Mouse (Mus musculus) monocyte, adult 5-6 weeks (primary cell): ENCODE measurements around the gene Dlx1. TPM values are rescaled to one million over a fixed set of nuclear protein-coding genes. Genes with fewer than 3 reads are reported as not detected.
A peak's percentile ranks its signal among the peaks of the same experiment; 100 is the strongest.

ENCODE experiments used
- ATAC-seq: fragments of 153-309, 156-312 bp; replicated peaks from 2 replicates; pipeline ENCODE4 v1.8.0; 2017; ENCODE audit warnings: mild to moderate bottlenecking; ENCODE audit not compliant: low TSS enrichment, insufficient number of reproducible peaks, severe bottlenecking, poor library complexity, low FRiP score
- total RNA-seq: library from RNA; stranded (forward); fragments of 200-1000, 200-491, 200-594 nt; gene quantifications from 3 replicates; pipeline ENCODE4 v1.2.3, GENCODE M21; 2017

The Dlx1 gene
- total RNA-seq = not detected in 3 replicates

DNA sequence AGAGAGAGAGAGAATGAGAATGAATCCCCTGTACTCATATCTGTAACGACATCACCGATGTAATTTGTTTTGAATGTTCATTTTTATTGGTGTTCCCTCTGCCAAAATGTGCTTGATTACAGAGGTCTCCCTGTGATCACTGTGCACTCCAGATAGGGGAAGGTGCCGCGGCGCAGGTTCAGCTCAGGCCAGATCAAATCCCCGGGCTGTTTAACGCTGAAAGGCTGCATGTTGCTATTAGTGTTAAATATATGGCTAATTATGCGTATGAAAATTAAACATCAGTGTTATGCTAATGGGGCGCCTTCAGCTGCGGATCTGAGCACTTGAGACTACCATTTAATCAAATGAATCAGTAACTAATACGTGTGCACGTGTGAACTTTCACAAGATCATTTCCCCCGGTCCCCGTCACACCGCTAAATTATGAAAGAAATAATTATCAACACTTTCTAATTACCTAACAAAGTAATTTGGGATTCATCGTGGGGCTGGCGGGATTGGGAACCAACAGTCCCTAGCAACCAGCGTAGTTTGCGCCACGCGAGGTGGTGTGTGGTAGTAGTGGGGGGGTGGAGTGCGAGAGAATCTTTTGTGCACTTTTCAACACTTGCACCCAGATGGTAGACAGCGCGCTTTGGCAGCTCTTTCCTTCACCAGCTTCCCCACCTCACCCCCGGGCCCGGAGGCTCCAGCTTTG is at the start of gene Dlx1:
Gene Dlx1 (plus strand): TSS at position 100 of the 700 bp plus-strand sequence.
- ATAC-seq = no peak

DNA sequence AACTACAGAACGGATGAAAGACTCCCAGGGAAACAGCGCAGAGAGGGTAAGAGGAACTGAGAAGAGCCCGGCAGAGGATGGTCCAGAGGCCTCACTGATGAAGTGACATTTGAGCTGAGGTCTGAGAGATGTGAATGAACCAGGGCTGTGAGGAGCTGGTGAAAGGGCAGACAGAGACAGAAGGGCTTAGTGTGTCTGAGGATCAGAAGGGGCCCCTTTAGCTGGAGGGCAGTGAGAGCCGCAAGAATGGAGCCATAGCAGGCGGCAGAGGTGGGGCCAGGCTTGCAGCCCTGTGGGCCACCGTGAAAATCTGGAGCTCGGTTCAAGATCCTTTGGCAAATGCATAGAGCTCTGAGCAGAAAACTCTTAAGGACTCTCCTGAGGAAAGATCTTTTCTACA is 48.0 kb upstream of the Dlx1 start:
- ATAC-seq = no peak

DNA sequence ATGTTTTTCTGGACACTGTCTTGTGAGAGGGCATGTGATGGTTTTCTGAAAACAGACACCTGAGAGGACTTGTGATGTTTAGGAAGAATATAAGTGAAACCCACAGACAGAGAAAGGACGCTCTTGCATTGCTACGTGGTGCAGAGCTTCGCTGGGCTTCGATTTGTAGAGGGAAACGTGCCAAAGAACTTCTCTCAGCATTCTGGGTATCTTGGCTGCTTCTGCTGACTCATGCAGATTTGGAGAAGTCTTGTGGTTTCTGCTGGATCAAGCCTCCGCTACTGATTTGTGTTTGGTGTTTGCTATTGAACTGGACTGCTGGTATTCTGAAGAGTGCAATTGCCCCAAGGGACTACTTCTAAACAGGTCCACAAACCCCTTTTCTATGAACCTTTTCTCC is 46.1 kb upstream of the Dlx1 start:
- ATAC-seq = 0 out of 2 replicates have a peak, but pooled peaks have one; percentile 31

DNA sequence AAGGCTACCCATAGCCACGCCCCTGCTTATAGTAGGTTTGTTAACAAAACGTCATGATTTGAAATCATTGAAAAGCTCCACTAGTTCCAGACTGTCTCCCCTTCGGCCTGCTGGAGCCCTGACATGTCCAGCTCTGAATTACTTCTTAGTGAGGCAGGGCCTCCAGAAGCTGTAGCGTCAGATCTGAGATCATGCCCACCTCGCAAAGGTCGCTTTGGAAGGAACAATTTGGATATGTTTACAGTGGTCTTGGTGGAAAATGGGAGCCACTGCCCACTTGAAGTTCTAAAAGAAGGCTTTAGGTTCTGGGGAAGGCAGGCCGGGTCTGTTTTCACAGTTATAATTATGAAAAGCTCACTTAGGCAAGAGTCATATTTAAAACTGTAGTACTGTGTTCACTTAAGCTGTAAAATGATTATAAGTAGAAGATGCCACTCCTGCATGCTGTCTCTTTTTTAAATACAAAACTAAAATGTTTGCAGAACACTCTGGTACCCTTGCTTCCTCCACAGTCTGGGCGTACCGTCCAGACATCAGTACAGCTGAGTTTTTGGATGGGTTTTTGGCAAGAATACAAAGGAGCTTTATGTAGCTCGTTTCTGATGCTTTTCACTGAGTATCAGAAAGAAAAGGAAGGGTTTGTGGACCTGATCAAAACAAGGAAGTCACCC is 44.7 kb upstream of the Dlx1 start:
- no peak for ATAC-seq

DNA sequence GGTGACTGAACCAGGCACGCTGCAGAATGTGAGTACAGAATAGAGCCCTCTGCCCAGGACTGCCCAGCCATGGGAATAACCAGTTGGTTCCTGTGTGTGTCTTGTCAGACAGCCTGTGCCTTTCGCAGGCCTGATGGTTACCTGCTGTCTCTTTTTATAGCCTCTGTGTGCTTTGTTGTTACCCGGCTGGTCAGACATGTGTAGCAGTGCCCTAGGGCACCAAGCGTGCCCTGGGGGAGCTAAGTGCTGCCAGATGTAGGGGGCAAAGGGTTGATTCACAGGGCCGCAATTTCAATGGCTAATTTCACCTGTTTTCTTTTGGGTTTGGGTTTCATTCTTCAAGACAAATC is 44.2 kb upstream of the Dlx1 start:
- no peak for ATAC-seq

DNA sequence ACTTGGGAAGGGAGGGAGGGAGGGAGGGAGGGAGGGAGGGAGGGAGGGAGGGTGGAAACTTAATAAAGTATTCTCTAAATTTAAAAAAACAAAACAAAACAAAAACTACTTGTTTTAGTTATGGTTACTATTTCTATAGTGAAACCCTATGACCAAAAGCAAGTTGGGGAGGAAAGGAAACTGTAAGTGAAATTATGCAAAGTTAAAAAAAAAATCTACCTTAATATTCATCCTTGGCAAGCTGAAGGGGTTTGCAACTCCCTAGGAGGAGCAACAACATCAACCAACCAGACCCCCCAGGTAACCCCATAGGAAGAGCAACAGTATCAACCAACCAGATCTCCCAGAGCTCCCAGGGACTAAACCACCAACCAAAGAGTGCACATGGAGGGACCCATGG is 36.6 kb upstream of the Dlx1 start:
- ATAC-seq = no peak

DNA sequence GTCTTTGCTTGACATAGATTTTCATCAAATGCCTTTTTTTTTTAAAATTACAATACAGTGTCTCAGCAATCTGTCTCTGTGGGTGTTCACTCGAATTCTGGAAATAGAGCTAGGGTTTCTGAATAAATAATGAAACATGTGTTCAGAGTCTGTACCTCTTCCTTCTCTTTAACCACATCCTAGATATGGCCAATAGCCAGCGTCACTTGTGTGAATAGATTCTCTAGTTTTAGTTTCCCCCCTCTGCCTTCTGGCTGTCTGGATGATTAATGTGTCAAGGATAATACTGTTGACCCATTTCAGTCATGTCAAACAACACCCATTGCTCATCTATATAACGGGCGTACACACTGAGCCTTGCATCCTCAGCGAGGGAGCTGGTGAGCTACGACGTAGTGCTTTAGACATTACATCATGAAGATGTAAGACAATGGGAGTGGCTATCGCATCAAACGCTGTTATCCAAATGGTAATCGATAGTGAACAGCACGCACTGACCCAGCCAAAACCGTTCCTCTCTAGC is 34.7 kb upstream of the Dlx1 start:
- no peak for ATAC-seq

DNA sequence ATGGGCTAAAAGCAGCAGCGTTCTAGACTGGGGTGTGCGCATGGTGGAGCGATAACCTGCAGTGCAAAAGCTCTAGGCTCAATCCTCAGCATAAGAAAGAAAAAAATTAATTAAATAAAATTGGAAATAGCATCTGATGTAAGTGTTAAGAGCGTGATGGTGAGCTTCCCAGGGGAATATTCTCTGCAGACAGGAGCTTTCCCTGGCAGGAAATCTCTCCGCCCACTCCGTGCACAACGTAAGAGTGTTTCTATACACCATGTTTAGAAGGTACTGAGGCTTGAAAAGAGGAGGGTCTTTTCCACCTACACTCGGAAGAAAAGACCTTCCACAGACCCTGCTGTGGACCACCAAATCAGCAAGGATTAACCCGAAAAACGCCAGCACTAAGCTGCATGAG is 33.4 kb upstream of the Dlx1 start:
- ATAC-seq = no peak

DNA sequence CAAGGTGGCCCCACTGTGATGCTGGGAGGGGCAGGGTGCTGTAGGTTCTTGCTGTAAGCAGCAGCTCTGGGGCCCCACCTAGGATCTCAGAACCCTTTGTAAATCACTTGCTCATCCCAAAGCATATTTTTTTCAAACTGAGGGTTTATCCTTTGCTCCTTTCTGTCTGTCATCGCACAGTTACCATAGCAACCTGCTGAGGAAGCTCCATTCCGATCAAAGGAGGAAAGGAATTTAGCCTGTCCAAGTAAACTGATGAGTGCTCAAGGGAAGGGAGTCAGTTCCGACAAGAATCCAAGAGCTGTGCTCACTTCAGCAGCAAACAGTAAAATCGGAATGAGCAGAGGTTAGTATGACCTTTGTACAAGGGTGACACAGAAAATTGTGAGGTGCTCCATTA is 32.9 kb upstream of the Dlx1 start:
- ATAC-seq = no peak

DNA sequence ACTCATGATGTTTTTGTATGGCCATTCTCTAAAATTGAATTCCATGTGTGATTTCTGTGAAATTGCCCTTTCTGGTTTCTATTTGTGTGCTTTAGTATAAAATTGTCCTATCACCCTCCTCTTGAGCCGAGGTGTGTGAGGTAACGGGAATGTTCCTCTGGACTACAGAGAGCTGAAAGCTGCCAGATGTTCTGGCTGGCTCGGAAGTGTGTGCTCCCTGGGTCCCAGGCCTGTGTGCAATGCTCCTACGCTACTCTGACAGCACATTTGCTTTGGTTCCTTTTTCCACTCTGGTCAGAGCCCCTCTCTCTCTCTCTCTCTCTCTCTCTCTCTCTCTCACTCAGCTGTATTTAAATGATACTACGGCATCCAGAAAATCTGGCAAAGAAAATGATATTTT is 30.7 kb upstream of the Dlx1 start:
- ATAC-seq = no peak

DNA sequence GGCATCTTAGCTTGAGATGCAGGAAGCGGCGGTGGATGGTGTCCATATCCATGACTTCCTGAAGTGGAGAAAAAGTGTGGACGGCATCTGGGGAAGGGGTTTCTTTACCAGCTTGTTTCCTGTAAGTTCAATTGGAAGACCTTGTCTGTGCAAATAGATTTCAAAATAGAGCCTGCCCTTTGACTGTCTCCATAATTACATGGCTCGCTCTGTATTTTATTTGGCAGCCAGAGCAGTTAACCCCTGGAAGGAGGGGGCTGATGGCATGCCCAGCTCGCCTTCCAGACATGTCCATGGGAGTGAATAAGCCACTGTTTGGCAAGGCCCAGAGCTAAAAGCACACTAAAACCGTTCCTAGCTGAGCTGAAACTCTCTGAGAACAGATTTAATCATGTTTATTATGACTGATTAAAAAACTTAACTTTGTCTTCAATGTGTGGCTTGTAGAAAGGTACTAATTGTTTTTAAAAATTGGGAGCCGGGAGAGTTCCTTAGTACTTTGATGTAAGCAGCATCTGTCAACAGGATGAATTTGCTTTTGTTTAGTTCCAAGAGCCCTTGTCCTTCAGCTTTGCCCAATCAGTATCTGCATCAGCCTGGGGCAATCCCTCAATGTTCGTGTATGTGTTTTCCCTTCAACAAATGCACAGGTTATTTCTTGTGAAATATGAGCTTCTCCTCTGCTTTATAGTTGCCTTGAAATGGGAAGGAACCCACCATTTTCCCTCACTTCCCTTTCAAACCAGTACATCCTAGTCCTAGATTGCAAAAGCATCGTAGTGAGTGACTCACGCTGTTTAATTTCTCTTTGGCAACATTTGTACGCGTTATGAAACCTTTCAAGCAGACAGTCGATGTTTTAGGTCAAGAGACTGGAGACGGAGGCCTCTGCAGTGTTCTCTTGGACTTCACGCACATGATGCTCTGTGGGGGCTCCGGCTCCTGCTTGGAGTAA is 28.4 kb upstream of the Dlx1 start:
- ATAC-seq = peak; percentile 77

DNA sequence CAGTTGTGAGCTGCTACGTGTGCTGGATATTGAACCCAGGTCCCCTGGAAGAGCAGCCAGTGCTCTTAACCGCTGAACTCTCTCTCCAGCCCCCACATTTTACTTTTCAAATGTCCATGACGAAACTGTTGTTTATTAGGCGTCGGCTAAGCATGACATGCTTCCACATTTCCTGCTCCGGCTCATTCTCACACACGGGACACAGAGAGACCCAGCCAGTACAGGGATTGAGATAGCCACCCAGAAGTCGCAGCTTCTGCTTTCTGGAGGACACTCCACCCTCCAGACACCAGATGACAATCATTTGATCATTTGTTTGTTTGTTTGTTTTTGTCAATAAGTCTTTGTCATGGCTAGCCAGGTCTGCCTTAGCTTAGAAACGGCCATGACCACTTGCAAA is 23.1 kb upstream of the Dlx1 start:
- peak; percentile 72 for ATAC-seq

DNA sequence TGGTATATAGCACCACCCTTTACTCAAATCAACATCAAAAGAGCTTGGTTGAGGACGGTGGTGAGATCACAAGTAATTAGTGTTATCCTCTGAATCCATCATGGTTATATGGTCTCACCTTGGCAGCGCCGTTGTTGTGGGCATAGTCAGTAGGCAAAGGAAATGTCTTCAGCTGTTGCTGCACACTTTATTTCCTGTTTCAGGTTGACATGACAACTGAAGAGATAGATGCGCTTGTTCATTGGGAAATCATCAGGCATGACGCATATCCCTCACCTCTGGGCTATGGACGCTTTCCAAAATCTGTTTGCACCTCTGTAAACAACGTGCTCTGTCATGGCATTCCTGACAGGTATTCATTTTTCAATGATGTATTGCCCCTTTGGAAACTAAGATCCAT is 16.7 kb upstream of the Dlx1 start:
- no peak for ATAC-seq

DNA sequence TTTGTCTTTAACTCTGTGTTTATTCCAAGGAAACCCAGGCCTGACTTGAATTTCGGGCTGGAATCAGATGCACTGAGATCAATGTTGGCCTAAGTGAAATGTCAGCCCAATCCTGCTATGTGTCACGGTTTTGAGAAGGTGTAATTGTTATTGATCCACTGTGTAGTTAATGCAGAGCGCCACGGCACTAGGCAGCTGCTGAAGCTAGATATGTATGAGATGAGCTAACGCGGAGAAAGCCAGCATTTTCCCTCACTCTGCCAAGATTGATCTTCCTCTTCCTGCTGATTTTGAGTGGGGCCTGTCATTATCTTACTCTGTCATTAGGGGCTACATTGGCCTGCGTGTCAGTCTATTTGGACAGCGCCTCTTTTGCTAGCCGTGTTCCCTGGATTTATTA is 15.6 kb upstream of the Dlx1 start:
- no peak for ATAC-seq

DNA sequence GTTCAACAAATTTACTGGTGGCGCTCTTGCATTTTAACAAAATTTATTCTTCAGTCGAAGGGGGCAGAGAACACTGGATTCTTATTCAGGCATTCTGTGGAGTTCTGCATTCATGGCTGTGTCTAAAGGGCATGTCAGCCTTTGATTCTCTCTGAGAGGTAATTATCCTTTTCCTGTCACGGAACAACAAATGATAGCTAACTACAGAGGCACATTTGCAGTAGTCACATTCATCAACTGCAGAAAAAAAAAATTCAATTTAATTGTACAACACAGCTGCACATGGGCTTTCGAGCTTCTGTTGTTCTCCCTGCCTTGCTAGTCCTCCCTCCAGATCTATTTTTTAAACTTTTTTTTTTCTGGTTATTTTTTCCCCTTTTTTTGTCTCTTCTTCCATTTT is 10.9 kb upstream of the Dlx1 start:
- ATAC-seq = no peak

DNA sequence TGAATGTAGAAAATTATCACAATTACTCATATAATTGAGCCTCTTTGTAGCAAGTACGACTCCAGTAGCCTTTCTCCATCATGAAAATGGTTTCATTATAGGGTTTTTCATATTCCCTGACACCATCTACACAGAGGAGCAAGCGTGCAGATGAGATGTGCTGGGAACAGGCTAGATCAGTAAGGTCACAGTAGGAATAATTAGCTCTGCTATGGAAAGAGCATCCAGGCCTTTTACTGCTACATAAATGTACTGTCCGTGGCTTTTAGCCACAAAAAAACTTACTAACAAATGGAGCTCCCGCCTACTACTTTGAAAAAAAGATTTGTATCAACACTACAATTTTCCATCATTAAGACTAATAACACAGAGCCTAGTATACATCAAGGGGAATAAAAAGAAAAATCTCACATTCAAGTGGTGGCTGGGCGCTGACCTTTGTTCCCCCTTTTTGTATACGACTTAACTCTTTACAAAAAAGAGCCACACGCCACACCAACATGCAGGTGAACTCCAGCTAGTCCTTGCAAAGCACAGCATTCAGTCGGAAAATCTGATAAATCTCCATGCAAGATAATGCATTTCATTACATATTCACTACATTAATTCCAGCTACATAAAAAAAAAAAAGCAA is 10.3 kb upstream of the Dlx1 start:
- ATAC-seq = no peak

DNA sequence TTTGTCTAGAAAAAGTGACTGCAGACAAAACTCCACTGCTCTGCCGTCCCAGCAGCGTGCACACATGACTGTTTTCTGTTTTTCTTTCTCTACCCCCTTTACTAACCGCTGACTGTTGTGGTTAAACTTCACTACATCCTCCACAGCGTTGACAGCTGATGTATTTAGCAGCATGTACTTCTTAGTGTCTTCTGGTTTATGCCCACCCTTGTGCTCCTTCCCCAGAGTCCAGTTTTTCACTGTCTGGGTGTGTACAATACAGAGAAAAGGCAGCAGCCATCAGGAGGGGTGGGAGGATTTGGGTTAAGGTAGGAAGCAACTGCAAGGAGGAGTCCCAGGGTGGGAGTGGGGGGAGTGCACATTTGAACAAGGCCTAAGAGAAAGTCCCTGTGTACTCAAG is 5.0 kb upstream of the Dlx1 start:
- ATAC-seq = no peak

DNA sequence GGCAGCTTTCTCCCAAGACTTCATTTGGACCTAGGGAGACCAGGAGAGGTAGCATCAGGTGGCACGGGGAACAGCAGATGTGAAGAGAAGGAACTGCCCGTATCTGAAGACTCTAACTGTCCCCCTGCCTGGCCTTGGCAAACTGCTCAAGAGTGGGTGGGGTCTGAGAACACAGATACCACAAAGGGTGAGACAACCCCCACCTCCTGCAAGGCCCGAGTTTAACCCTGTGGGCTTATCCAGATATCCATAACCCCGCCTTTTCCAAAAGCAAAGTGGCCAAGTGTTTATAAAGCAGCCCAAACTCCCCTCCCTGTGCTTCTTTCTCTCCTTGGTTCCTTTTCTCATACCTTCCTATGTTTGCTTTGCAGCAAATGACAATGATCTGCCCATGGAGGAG is 4.5 kb upstream of the Dlx1 start:
- ATAC-seq = no peak

DNA sequence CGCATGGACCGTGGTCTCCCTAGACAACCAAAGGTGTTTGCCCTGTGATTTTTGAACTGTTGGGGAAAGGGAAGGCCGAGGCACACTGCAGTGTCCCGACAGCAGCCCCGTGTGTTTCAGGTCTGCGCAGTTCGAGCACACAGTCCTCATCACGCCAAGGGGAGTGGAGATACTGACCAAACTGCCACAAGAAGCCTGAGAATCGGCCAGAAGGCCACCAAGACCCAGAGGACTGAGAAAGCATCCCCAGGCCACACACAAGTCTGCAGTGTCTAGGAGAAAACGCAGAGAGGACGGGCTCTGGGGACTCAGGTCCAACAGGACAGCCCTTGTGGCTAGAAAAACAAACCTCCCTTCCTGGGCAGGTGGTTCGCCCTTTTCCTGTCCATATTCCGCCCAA is 3.1 kb upstream of the Dlx1 start:
- no peak for ATAC-seq
